Mouse (Mus musculus) cerebellum, postnatal 36 days (tissue): ENCODE data around the gene Gpi1.
A peak's percentile ranks its signal among the peaks of the same experiment; 100 is the strongest.

ENCODE experiments used
- DNase-seq, 2 experiments: peaks; one replicate each; pipeline ENCODE4 v3.0.0; 2021 to 2022; ENCODE audit warnings: mixed read lengths in 2 of 2

Gene Gpi1

DNA sequence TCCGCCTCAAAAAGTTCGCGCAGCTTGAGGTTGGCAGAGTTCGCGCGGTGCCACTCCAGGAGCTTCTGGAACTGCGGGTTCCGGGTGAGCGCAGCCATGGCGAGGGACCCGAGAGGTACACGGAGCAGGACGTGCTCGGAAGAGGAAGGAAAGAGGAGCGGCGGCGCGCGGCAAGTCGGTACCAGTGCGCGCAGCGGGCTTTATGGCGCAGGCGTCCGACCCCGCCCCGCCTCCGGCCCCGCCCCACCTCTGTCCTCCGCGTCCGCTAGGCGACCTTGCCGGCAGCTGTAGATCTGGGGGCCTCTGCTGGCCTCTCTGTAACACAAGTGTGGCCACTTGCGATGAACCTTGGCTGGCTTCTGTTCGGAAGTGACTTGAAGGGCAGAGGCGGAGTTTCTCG lies at the start of gene Gpi1:
TSS of gene Gpi1 (minus strand) at position 221 of the 400 bp plus-strand sequence.
- peak; percentile 79 to 83 for DNase-seq

DNA sequence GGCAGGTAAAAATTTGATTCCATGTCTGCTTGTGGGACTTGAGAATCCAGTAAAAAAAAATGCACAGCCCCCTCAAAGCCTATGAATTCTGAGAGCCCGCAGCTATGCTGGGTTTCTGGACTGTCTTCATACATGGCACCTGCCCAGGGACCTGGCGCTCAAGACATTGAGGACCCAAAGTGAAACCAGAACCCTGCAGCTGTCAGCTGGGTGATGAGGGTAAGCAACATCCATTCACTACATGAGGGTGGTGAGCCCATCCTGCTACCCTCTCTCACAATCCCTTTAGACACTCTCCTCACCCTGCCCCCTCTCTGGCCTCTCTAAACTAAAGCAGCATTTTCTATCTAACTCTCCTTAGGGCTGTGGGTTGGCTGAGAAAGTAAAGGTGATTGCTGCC lies 47.5 kb upstream of the Gpi1 start:
- DNase-seq = no peak

DNA sequence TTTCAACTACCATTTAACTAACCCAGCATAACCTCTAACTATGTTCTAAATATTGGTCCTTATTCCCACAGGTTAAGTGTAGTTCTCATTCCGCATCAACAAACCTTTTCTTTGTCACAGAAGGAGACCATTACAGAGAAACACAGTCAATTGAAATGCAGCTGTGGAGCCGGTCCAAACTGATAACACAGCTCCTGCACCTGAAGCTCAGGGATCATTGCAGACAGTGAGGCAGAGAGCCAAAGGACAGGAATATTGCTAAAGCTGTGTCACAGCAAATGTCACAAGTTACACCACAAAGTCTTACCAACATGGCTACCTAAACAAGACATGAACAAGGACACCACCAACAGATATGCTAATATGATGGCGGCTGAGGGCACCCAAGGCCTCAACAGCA lies 45.9 kb upstream of the Gpi1 start:
- DNase-seq = no peak

DNA sequence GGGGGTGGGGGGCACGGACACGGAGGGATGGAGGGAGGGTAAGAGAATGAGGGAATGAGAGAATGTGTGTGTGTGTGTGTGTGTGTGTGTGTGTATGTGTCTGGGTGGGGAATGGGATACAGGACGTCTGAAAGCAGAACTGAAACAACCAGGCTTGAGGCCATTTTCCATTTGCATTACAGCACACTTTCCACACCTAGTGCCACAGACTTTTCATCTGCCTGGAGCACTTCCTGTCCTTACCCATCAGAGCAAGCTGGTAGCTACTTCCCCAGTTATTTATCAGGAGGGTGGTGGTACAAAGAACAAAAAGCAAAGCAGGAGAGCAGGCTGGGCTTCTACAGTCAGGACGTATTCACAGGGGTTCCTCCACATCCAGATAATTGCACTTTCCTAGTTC lies 42.3 kb upstream of the Gpi1 start:
- no peak for DNase-seq

DNA sequence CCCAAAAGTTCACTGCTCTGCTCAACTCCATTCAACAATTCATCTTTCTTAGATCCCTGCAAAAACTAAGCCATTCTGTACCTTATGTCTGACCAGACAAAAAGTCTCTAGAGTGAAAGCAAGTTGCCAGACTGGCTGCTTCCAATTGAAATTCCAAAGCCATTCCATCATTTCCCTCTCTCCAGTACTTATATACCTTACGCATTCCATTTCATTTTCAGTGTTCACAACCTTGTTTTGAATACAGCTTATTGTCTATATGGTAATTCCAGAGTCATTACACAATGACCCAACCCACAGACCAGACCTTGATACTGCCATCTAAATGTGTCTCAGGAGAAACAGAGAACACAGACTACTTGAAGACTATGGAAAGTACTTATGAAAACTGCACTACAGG lies 38.3 kb upstream of the Gpi1 start:
- DNase-seq = no peak

DNA sequence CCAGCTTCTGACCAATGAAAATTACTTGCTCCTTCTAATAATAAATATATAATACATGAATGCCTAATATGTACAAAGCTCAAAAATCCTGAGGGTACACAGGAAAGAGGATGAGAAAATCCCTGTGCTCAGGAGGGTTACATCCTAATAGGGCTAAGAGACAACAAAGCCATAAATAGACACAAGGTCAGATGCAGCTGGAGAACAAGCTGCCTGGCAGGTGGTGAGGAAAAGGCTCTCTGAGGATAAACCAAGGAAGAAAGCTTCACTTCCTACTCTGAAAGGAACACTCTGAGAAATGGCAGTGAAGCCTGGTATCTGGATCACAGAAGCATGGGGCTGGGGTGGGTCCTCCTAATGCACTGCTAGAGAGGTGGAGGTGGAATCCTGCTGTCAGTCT lies 36.3 kb upstream of the Gpi1 start:
- no peak for DNase-seq

DNA sequence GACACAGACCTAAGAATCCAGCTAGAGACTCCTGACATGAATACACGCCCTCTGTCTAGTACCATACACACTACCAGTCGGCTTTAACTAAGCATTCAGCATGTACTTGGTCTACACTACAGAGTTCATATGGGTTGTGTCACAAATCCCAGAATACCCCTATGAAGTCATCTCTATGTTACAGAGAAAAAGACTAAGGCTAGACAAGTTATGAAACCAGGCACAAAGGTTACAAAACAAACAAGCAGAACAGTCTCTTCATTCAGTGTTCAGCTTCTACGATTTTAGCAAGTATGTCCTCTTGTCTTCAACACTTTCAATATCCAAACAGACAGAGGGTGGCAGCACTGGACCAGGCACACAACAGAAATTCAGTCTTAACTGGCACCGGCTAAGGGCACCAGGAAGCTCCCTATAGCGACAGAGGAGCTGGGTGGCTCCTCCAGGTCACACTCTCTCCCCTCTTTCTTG lies 35.8 kb upstream of the Gpi1 start:
- DNase-seq = peak; percentile 65 to 77

DNA sequence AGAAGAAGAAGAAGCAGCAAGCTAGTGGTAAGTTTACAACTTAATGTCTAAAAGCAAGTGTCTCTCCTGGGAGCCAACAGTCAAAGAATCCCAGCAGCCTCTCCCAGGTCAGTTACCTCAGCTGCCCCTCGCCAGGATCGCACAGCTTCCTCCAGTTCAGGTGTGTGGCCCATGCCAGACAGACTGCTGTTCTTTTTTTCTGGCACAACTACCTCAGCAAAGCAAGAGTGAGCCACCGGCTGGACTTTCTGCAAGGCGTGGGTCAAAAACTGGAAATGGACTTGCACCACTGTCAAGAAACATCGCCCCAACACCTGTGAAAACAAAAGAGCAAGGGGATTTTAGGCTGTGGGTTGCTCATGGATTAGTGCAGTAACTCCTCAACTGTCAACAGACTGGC lies 33.3 kb upstream of the Gpi1 start:
- no peak for DNase-seq

DNA sequence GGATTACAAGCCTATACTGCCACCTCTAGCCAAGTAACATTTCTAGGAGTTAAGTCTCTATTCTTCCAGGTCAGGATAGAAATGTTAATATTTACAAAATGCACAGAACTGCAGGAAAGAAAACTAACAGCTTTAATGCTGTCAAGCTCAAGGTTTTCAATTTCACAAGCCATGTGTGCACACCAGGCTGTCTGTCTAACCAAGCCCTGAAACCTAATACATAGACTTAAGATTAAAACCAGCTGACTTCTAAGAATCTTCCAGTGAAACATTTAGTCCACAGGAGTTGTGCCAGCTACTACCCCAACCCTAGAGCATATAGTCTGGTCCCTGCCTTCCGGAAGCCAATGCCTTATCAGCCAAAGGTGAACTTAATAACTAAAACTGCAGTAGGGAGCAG lies 28.3 kb upstream of the Gpi1 start:
- no peak for DNase-seq

DNA sequence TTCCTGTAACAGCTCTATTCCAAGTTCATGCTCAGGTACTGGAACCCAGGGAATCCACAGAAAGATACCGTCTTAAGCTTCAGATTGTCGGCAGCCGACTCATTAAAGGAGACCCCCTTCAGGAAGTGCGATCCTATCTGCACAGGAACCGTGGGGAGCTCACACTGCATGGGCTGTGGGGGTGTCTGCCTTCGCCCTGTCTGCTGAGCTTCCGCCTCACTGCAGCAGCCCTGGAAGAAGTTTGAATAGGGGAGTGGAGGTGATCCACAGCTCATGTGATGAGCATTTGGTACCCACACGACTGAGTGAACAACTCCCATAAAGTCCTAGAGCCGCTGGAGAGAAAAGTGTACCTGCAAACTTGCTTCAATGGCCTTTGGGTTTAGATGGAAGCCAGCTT lies 27.1 kb upstream of the Gpi1 start:
- DNase-seq = no peak

DNA sequence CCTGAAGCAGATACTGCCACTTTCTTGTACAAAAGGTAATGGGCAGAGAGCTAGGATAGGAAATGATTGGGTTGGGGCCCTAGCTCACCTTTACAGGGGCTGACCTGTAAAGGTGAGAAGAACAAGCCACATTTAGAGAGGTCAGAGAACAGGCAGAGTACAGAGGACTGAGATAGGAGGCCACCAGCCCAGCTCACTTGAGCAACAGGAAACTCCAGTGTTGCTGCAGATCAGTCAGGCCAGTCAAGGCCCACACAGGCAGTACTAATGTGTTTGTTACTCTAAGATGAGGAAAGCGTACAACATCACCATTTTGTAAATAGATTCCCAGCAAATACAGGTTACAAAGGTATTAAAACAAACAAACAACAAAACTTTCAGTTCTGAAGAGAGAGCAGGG lies 25.8 kb upstream of the Gpi1 start:
- no peak for DNase-seq

DNA sequence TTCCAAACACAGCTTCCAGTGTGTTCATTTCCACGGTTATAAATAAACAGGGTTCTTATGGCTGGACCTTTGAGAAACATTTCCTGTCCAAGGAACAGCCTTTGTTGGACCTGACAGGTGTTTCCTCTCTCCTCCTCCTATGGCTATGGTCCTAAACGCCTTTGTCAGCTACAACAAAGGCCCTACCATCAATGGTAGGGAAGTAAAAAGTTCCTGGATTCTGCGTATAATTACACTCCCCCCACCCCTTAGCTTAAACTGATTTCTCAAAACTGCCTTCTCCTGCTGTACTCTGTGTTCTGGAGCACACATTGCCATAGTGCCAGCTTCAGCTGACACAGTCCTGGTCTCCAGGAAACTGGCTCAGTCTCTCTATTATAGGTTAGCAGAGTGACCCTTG lies 25.0 kb upstream of the Gpi1 start:
- no peak for DNase-seq

DNA sequence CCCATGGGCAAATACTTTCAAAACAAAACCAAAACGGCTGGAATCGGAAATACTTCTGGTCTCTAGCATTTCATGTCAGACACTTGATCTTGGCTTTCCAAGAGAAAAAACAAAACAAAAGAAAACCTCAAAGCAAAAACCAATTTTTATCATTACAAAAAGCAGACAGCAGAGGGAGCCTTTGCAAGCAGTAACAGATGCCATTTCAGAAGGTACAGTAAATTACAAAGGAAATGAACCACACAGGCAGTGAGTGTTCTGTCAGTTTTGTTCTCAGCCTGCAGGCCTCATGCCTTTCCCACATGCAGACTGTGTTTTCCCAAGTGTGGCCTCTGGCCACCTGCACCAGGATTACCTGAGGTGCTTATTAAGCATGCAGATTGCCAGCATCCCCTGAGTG lies 21.9 kb upstream of the Gpi1 start:
- DNase-seq = no peak

DNA sequence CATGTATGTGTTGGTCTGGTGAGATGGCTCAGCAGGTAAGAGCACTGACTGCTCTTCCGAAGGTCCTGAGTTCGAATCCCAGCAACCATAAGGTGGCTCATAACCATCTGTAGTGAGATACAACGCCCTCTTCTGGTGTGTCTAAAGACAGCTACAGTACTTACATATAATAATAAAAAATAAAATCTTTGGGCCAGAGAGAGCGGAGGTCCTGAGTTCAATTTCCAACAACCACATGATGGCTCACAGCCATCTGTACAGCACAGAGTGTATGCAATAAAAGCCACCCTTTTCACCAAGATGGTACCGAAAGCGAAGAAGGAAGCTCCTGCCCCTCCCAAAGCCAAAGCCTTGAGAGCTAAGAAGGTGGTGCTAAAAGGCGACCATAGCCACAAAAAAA lies 20.6 kb upstream of the Gpi1 start, which contains the start of gene Gm6096:
TSS of gene Gm6096 (plus strand) at position 301 of the 400 bp plus-strand sequence.
- no peak for DNase-seq

DNA sequence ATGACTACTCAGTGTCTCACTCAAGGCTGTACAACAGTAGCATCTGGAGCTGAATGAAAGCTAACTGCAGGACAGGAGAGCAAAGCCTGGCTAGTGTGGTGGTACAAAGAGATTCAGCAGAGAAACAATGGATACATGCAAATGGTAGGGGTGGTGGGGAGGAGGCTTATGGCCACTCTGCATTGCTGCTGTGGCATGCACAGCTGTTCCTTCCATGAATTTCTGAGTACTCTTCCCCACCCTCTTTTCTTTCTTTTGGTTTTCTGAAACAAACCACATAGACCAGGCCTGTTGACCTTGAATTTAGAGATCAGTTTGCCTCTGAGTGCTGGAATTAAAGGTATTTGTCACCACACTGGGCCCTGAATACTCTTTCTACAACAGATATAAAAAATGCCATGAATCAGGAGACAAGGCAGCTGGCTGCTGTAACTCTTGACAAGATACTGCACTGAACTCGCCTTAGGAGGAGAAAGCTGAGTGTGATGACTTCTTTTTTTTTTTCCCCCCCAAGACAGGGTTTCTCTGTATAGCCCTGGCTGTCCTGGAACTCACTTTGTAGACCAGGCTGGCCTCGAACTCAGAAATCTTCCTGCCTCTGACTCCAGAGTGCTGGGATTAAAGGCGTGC lies 16.8 kb upstream of the Gpi1 start:
- no peak for DNase-seq

DNA sequence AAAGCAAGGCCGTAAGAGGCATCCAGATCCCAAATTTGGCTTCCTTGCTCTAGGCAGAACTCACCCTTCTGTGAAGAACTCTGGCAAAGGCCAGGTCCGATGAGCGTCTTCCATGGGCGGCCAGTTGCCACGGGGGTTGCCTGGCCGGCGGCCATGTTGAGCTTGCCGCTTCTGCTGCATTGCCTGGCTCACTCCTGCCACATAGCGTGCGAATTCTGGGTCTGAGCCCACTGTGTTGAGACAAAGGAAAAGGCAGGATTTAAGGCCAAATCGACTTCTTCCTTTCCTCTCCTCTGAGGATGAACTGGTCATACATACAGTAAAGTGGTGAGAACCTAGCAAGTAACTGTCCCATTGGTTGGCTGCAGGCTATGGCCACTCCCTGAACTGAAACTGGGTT lies 12.0 kb upstream of the Gpi1 start:
- peak; percentile 77 to 81 for DNase-seq

DNA sequence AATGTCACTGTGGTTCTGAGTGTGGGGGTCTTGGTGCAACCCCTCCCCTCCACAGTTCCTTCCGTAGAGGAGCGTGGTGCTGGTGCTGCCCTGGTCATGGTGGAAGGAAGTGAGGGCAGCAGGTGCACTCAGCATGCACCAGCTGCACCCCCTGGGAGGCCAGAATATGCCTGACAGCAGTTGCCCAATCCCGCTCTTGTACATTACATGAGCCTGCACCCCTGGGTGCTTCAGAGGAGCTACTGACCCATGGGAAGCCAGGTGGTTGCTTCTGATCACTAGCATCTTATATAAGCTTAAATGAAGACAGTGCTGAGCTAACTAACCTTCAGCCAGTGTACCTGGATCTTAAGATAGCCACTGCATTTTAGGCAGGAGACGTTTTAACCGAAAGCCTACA lies 8.0 kb upstream of the Gpi1 start:
- no peak for DNase-seq

DNA sequence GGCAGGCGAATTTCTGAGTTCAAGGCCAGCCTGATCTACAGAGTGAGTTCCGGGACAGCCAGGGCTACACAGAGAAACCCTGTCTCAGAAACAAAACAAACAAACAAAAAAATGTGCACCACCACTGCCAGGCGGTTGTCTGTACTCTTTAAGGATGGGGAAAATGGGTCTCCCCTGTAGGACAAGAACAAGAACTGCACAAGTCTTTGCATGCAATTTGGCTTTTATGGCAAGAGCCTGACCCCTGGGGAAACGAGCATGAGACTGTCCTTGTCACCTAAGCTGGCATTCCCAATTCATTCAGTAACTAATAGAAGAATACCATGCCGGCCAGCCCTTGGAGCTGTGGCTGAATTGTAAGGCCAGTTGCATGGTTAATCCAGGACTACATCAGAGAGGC lies 5.5 kb upstream of the Gpi1 start:
- no peak for DNase-seq

DNA sequence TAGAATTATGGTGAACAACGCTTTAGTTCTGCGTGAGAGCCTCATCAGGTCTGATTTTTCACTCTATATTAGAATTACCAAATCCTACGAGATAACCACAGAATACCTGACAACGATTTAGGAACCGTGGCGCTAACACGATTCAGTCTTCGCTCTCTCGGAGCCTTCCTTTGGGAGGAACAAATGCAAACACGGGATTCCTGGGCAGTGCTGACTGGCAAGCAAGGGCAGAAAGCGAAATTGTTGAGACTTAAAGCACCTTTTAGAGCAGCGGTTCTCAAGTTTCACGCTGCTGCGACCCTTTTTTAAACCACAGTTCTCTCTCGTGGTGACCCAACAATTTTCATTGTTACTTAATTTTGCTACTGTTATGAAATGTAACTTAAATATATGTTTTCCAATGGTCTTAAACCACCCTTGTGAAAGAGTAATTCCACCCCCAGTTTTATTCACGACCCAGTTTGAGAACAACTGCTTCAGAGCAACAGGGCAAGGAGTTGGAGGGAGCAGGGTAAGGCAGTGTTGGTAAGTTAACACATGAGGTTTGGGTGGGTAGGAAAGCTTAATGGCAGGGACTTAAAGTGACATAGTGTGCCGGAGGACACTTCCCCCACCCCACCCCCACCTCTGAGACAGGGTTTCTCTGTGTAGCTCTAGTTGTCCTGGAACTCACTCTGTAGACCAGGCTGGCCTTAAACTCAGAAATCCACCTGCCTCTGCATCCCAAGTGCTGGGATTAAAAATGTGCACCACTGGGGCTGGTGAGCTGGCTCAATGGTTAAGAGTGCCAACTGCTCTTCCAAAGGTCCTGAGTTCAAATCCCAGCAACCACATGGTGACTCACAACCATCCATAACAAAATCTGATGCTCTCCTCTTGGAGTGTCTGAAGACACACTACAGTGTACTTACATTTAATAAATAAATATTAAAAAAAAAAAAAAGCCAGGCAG lies 4.8 kb upstream of the Gpi1 start:
- DNase-seq = no peak

DNA sequence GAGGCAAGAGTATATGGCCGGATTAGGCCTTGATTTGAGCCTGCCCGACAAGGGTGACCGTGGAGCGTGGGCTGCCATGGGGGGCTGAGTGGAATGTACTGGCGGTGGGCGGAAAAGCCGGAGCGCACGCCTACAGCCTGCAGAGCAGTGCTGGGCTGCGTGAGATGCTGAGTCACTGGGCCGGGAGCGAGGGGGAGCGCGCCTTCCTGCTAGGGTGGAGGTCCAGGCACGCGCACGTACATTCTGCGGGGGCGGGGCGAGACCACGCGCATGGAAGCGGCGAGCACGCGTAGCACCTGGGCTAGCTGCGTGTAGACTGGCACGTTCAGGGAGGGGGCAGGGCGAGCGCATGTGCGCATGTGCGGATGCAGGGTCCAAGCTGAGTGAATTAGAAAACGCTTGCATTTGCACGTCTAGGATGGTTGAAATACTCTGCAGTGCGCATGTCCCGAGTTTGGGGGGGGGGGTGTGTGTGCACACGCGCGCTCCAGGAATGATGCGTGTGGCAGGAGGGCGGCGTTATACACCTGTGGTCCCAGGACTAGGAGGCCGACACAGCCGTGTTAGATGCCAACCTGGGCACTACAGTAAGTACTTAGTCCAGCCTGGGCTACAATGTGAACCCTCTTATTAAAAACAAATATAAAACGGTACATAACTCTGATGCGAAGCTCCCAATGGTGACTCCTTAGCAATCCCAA lies 3.9 kb upstream of the Gpi1 start:
- DNase-seq = peak; percentile 100

DNA sequence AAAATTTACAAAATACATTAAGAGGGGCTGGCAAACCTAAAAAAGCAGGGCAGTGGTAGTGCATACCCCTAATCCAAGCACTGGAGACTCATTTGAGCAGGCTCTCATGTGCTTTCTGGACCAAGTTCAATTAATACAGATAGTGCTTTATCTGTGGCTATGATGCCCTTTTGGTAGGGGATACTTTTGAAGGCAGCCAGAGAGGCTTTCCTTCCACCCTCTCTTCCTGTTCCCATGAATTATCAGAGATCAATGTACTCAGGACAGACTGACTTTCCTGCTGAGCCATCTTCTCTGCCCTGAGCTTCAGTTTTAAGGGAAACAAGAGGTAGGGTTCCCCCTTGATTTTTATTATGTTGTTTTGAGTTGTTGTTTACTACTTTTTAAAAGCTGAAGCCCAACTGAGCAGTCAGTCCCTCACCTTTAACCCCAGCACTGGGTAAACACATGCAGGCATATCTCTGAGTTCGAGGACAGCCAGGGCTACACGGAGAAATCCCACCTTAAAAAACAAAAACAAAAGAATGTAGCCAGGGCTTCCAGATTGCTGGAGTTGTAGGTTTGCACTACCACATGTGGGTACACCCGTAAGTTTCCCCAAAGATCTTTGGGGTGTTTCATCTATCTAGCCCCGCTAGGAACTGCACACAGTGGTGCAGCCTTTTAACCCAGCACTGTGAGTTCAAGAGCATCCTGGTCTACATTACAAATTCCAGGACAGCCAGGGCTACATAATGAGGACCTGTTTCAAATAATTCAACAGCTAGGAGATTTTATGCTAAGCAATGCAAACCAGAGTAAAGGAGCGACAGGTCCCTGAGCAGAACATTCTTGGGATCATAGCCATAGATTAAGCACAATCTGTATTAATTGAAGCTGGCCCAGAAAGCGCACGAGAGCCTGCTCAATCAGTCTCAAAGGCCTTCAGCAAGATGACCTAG lies 2.9 kb upstream of the Gpi1 start:
- no peak for DNase-seq

DNA sequence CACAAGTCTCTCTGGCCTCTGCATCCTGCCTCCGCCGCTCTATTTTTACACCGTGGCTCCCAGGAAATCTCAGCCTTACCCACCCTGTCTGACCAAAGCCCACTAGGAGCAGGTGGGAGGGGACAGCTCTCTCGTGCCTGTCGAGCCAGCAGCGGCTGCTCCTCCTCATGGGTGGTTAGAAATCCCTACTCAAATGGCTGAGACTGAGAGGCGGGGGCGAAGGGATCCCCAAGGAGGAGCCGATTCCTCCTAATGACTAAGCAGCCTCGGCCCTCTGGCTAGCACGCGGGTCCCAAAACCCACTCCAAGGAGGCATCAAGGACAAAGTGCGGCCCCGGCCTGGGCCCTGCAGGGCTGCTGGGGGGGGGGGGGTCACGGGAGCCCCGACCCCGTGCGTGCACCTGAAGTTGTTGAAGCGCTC lies 435 bp downstream of the Gpi1 start:
- DNase-seq = peak; percentile 42 to 48
